Mouse (Mus musculus) myocyte (in vitro differentiated cells): ENCODE results near the gene Naip1. TPM values are rescaled to one million over a fixed set of nuclear protein-coding genes. Genes with fewer than 3 reads are reported as not detected.

Experiments used
- H3K27me3 ChIP-seq: one replicate; pipeline ENCODE4 v1.6.1; 2011; ENCODE audit not compliant: control insufficient read depth, insufficient read depth, insufficient read length
- H3K36me3 ChIP-seq: one replicate; pipeline ENCODE4 v1.6.1; 2011; ENCODE audit not compliant: control insufficient read depth, insufficient read depth
- H3K4me2 ChIP-seq: one replicate; pipeline ENCODE4 v1.6.1; 2011; ENCODE audit warnings: low read depth, control low read depth
- H3K4me3 ChIP-seq: one replicate; pipeline ENCODE4 v1.5.1; 2011; ENCODE audit warnings: mild to moderate bottlenecking, control low read depth, moderate library complexity
- H3K79me2 ChIP-seq: one replicate; pipeline ENCODE4 v1.6.1; 2011; ENCODE audit not compliant: control insufficient read depth, insufficient read depth
- H3ac ChIP-seq: one replicate; pipeline ENCODE4 v1.6.1; 2011; ENCODE audit not compliant: control insufficient read depth, insufficient read length
- CEBPB ChIP-seq: IDR thresholded peaks from 2 replicates; pipeline ENCODE4 v1.6.1; 2011; ENCODE audit warnings: mild to moderate bottlenecking, moderate library complexity; ENCODE audit not compliant: poor library complexity, insufficient read depth, severe bottlenecking
- E2F4 ChIP-seq: IDR thresholded peaks from one replicate; pipeline ENCODE4 v1.6.1; 2011; ENCODE audit warnings: mild to moderate bottlenecking, control low read depth, moderate library complexity; ENCODE audit not compliant: insufficient read depth
- MAX ChIP-seq: IDR thresholded peaks from one replicate; pipeline ENCODE4 v1.6.1; 2011; ENCODE audit warnings: low read depth, mild to moderate bottlenecking, control low read depth
- MYOD1 ChIP-seq, 3 experiments: IDR thresholded peaks; one replicate each; pipeline ENCODE4 v1.6.1; 2011; ENCODE audit warnings: control low read depth in 2 of 3, low read depth in 2 of 3, mild to moderate bottlenecking in 2 of 3, moderate library complexity in 1 of 3; ENCODE audit not compliant: insufficient read length in 2 of 3, control insufficient read depth in 1 of 3
- MYOG ChIP-seq, 3 experiments: IDR thresholded peaks; one replicate each; pipeline ENCODE4 v1.6.1; 2011; ENCODE audit warnings: control low read depth in 2 of 3, low read depth in 2 of 3, mild to moderate bottlenecking in 2 of 3; ENCODE audit not compliant: insufficient read length in 2 of 3, control insufficient read depth in 1 of 3, insufficient read depth in 1 of 3
- POLR2A ChIP-seq: IDR thresholded peaks from one replicate; pipeline ENCODE4 v1.6.1; 2011; ENCODE audit warnings: low read depth, mild to moderate bottlenecking, control low read depth, moderate library complexity; ENCODE audit not compliant: insufficient read length
- POLR2AphosphoS2 ChIP-seq: IDR thresholded peaks from one replicate; pipeline ENCODE4 v1.6.1; 2011; ENCODE audit warnings: low read depth, control low read depth; ENCODE audit not compliant: insufficient read length
- REST ChIP-seq: IDR thresholded peaks from one replicate; pipeline ENCODE4 v1.6.1; 2011; ENCODE audit warnings: mild to moderate bottlenecking, control low read depth, moderate library complexity; ENCODE audit not compliant: insufficient read depth, insufficient read length
- SRF ChIP-seq: IDR thresholded peaks from one replicate; pipeline ENCODE4 v1.6.1; 2011; ENCODE audit warnings: low read depth; ENCODE audit not compliant: control insufficient read depth, insufficient read length
- TCF12 ChIP-seq: IDR thresholded peaks from one replicate; pipeline ENCODE4 v1.6.1; 2011; ENCODE audit warnings: mild to moderate bottlenecking, control low read depth; ENCODE audit not compliant: poor library complexity, insufficient read depth, severe bottlenecking
- TCF3 ChIP-seq: IDR thresholded peaks from one replicate; pipeline ENCODE4 v1.6.1; 2011; ENCODE audit warnings: low read depth, control low read depth; ENCODE audit not compliant: insufficient read length
- USF1 ChIP-seq: IDR thresholded peaks from one replicate; pipeline ENCODE4 v1.6.1; 2011; ENCODE audit warnings: low read depth, mild to moderate bottlenecking, control low read depth, moderate library complexity
- polyA plus RNA-seq: library from polyadenylated mRNA; unstranded; fragments of >200 nt; fragmentation: generic; extraction: Trizol; gene quantifications from one replicate; pipeline ENCODE4 v1.2.1, GENCODE M21; 2012; ENCODE audit warnings: missing spikeins

Naip1 gene
- polyA plus RNA-seq, 1 experiment, result 0.01 TPM

DNA sequence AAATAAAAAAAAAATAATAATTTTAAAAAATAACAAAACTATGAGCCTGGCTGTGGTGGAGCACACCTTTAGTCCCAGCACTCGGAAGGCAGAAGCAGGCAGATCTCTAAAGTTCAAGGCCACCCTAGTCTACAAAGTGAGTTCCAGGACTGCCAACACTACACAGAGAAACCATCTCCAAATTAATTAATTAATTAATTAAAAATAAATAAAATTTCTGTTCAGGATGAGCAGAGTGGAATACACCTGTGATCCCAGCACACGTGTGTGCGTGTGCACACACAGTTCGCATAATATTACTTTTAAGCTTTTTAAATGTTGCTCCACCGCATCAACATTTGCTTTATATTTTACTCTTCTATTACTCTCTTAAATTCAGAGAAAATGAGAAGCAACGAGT, 39.0 kb upstream of the Naip1 start:
- Histone ChIP-seq H3K4me2 (peak overlapping the region; percentile 84), H3K4me3 (peak overlapping the region; percentile 83), H3K79me2 (peaks cover 16% of the 10 kb centered on the region), H3K27me3 (no peaks in the 10 kb centered on the region), H3ac (peak overlapping the region; percentile 67), H3K36me3 (peaks cover 21% of the 10 kb centered on the region)
- TF ChIP-seq MAX (no peak), REST (no peak), SRF (no peak), E2F4 (no peak), USF1 (no peak), MYOG (IDR thresholded peaks at IDR 0.05; ENCODE audit: control insufficient read depth in 1 of 3, insufficient read depth in 1 of 3, insufficient read length in 2 of 3, low read depth in 2 of 3) (no peak)

DNA sequence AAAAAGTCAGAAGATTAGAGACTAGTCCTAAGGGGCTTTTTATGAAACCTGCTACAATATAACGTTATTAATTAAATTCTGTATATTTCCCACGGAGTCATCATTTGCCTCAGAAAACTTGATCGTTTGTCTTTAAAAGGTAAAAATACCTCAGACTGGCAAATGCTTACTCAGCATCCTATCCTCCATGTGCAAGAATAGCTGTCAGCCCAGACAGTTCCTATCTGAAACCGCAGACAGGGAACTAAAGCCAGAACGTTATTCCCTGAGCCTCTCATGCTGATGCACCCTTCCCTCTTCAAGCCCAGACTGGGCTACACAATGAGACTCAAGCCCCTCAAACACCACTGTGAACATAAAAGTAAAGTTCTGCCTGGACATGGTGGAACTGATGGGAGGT, 37.8 kb upstream of the Naip1 start:
- peaks cover 16% of the 10 kb centered on the region for H3K79me2 ChIP-seq
- no peak overlapping the region for H3ac ChIP-seq
- TF ChIP-seq MYOG (IDR thresholded peaks at IDR 0.05; ENCODE audit: control insufficient read depth in 1 of 3, insufficient read depth in 1 of 3, insufficient read length in 2 of 3, low read depth in 2 of 3), result no peak
- no peak for TF ChIP-seq E2F4
- no peak for TF ChIP-seq SRF
- no peak for TF ChIP-seq TCF3
- TF ChIP-seq CEBPB, result no peak
- no peak for TF ChIP-seq REST
- TF ChIP-seq USF1, result no peak
- TF ChIP-seq POLR2A, result no peak
- TF ChIP-seq TCF12, result no peak
- no peak for TF ChIP-seq POLR2AphosphoS2
- no peak for TF ChIP-seq MAX
- no peak for TF ChIP-seq MYOD1 (IDR thresholded peaks at IDR 0.05; ENCODE audit: control insufficient read depth in 1 of 3, insufficient read length in 2 of 3, low read depth in 2 of 3)
- H3K36me3 ChIP-seq, result peaks cover 27% of the 10 kb centered on the region
- H3K4me2 ChIP-seq, result no peak overlapping the region
- no peaks in the 10 kb centered on the region for H3K27me3 ChIP-seq
- no peak overlapping the region for H3K4me3 ChIP-seq

DNA sequence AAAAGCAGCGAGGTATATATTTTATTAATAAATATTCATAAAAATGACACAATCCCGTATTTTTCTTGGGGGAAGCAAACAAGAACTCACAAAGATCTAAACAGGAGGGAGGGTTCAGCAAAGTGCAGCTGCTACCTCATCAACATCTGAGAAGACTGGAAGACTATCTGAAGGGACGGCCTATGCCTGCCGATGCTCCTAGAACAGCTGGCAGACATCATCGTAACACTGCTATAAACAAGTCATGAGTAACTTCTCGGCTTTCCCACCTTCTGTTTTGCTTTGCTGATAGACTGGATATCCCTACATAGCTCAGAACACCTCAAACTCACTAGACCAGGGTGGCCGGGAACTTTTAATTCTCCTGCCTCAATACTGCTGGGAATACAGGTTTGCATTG, 30.9 kb upstream of the Naip1 start:
- no peak overlapping the region for H3K4me2 ChIP-seq
- no peaks in the 10 kb centered on the region for H3K27me3 ChIP-seq
- no peak overlapping the region for H3K4me3 ChIP-seq
- H3K79me2 ChIP-seq, result no peaks in the 10 kb centered on the region
- no peak for TF ChIP-seq MYOG (IDR thresholded peaks at IDR 0.05; ENCODE audit: control insufficient read depth in 1 of 3, insufficient read depth in 1 of 3, insufficient read length in 2 of 3, low read depth in 2 of 3)
- no peak for TF ChIP-seq TCF3
- no peak for TF ChIP-seq CEBPB
- no peak for TF ChIP-seq POLR2AphosphoS2
- peaks cover 46% of the 10 kb centered on the region for H3K36me3 ChIP-seq
- H3ac ChIP-seq, result no peak overlapping the region

DNA sequence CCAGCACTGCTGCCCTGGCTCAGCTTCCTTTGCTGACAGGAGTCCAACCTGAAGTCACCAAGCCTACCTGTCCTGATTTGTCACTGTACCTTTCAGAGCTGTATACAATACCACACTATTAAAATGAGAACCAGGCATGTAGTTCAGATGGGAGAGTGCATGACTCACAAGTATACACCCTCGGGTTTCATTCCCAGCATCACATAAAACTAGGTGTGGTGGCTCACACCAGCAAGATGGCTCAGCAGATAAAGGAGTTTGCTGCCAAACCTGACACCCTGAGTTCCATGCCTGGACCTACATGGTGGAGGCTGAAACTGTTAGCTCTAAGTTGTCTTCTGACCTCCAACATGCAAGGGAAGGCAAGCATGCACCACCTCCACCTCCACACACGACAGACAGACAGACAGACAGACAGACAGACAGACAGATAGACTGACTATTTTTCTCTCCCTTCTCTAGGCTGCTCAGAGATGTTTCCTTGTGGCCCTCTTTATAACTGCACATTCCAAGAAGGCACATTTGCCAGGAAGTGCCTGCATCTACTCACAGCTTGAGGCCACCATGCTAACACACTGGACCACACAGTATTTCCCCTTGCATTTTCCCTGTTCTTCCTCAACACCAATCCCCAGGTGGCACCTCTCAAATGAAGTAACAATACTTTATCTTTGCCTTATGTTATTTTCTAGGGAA, 11.0 kb upstream of the Naip1 start:
- Histone ChIP-seq H3ac (no peak overlapping the region), H3K36me3 (peaks cover 33% of the 10 kb centered on the region), H3K4me2 (no peak overlapping the region), H3K4me3 (no peak overlapping the region), H3K27me3 (no peaks in the 10 kb centered on the region), H3K79me2 (no peaks in the 10 kb centered on the region)
- no peak for TF ChIP-seq E2F4
- no peak for TF ChIP-seq TCF12
- no peak for TF ChIP-seq MAX
- no peak for TF ChIP-seq REST
- TF ChIP-seq SRF, result no peak
- no peak for TF ChIP-seq POLR2AphosphoS2
- no peak for TF ChIP-seq MYOD1 (IDR thresholded peaks at IDR 0.05; ENCODE audit: control insufficient read depth in 1 of 3, insufficient read length in 2 of 3, low read depth in 2 of 3)
- no peak for TF ChIP-seq USF1
- no peak for TF ChIP-seq TCF3
- no peak for TF ChIP-seq POLR2A
- no peak for TF ChIP-seq MYOG (IDR thresholded peaks at IDR 0.05; ENCODE audit: control insufficient read depth in 1 of 3, insufficient read depth in 1 of 3, insufficient read length in 2 of 3, low read depth in 2 of 3)
- no peak for TF ChIP-seq CEBPB

DNA sequence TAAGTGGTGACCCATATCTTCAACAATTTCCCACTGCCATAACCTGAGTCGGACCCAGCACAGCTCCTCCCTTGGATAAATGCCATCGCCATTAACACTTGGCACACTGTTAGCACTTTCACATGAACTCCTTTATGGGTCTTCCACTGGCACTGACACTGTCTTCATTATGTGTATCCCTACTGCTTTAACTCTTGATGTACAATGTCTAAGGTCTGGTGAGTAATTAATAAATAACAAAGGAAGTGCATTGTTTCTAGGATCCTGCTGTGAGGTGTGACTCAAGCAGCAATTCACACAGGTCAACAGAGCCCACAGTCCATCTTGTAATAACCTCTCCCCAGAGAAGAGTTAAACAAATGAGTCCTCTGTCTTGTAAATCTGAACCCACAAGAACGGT, 8.7 kb upstream of the Naip1 start:
- Histone ChIP-seq H3K27me3 (no peaks in the 10 kb centered on the region), H3K79me2 (no peaks in the 10 kb centered on the region), H3K4me3 (no peak overlapping the region), H3ac (no peak overlapping the region), H3K36me3 (peaks cover 26% of the 10 kb centered on the region), H3K4me2 (no peak overlapping the region)
- TF ChIP-seq POLR2A, result no peak
- no peak for TF ChIP-seq POLR2AphosphoS2
- TF ChIP-seq REST, result no peak
